Mouse (Mus musculus) left cerebral cortex, postnatal 14 days (tissue): ENCODE data around the gene Zfp213. TPM values are rescaled to one million over a fixed set of nuclear protein-coding genes. Genes with fewer than 3 reads are reported as not detected.
"Not testable (repeated sequence)": the region's sequence is repeated elsewhere in the genome, so short reads cannot be mapped to it uniquely, and the experiment has no call there.

ENCODE experiments used
- DNase-seq, 2 experiments: peaks; one replicate each; pipeline ENCODE4 v3.0.0; 2021 to 2022; ENCODE audit warnings: low spot score in 2 of 2, mixed read lengths in 1 of 2
- intact Hi-C: fragments of 180-260 bp; cut with DNase I; formaldehyde crosslinking; loops from one replicate; pipeline ENCODE4 v1.15.1; 2025
- long read RNA-seq, 2 experiments: library from polyadenylated mRNA; stranded (forward); transcript quantifications; one replicate each; pipeline ENCODE4 v2.0.0; 2021
- total RNA-seq, 2 experiments: library from RNA; stranded (reverse); gene quantifications; 2 replicates each; pipeline ENCODE4 v1.2.3; 2021

The Zfp213 gene
- 1 to 10 TPM; 6.6 to 6.8 TPM for total RNA-seq
- long read RNA-seq, experiment 1, transcript Zfp213-201 (6 exons, 2,686 nt) = major isoform, 8 of 10 reads
- long read RNA-seq, experiment 1, partial matches to known transcripts = 1 of 10 reads
- long read RNA-seq, experiment 1, other reads (novel, unspliced or antisense) = 1 of 10 reads
- long read RNA-seq, experiment 2, transcript Zfp213-201 (6 exons, 2,686 nt) = major isoform, 14 of 19 reads
- long read RNA-seq, experiment 2, partial matches to known transcripts = 1 of 19 reads
- long read RNA-seq, experiment 2, other reads (novel, unspliced or antisense) = 4 of 19 reads

DNA sequence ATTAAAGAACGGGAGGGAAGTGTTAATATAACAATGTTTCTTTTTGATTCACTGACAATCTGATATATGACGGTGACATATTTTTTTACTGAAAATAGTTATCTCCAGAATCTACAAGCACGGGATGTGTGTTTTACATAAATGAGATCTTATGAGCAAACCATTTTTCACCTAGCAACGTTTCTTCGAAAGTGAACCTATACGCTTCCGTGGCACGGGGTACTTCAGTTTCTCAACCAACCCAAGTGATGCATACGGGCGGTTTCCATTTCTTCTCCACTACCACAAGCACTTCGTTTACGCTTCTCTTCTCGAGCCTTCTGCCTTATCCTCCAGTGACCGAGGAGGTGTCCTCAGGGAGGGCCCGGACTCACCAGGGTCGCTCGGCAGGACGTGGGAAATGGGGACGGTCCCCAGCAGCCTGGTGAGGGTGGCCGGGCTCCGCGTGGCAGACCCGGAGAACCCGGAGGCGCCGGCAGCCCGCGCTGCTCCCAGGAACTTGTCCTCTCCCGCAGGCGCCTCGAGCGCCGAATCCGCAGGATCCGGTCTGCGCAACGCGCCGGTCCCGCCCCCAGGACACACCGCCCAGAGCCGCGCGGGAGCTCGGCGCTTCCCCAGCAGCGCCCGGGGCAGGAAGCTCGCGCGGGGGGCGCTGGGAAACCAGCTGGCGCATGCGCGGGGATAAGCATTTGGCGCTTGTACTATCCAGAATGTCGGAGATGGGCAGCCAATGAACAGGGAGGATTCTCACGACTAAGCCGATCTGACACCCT, at the start of gene Zfp213:
TSS of gene Zfp213 (minus strand) at position 644 of the 773 bp plus-strand sequence.
- intact Hi-C loops = no loop called here
- DNase-seq = peak; percentile 96

DNA sequence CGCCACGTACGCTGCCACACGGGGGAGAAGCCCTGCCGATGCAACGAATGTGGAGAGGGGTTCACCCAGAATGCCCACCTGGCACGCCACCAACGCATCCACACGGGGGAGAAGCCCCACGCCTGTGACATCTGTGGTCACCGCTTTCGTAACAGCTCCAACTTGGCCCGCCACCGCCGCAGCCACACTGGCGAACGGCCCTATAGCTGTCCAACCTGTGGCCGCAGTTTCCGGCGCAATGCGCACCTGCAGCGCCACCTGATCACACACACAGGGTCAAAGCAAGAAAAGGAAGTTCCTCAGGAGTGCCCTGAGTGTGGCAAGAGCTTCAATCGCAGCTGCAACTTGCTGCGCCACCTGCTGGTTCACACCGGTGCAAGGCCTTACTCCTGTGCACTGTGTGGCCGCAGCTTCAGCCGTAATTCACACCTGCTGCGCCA, 46.3 kb upstream of the Zfp213 start:
- DNase-seq = peak in 1 of 2 experiments; percentile 39
- intact Hi-C loops = loop anchor here (5.0 kb wide), 1 partner anchor 38 kb away; no protein-coding TSS in a partner anchor

DNA sequence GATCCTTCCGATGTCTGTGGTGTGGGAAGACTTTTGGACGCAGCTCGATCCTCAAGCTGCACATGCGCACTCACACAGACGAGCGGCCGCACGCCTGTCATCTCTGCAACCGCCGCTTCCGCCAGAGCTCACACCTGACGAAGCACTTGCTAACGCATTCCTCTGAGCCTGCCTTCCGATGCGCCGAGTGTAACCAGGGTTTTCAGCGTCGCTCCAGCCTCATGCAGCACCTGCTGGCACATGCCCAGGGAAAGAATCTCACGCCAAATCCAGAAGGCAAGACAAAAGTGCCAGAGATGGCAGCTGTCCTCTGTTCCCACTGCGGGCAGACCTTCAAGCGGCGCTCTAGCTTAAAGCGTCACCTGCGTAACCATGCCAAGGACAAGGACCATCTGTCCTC, 45.6 kb upstream of the Zfp213 start:
- DNase-seq = no peak
- intact Hi-C loops = loop anchor here (5.0 kb wide), 1 partner anchor 37 kb away; no protein-coding TSS in a partner anchor

DNA sequence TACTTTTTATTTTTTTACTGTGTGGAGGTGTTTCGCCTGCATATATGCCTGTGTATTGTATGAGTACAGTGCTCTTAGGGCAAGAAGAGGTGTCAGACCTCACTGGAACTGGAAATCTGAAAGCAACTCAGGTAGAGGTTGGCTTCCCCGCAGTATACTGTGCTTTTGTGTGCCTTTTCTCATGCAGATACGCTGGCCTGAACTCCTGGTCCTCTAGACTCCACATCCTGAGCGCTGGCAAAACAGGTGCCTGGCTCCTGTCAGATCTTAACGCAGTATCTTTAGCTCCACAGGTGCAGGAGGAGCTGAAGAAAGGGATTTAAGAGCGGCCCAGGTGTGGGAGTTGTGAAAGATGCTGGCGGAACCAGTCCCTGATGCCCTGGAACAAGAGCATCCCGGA, 41.2 kb upstream of the Zfp213 start:
- DNase-seq = no peak
- intact Hi-C loops = no loop called here

DNA sequence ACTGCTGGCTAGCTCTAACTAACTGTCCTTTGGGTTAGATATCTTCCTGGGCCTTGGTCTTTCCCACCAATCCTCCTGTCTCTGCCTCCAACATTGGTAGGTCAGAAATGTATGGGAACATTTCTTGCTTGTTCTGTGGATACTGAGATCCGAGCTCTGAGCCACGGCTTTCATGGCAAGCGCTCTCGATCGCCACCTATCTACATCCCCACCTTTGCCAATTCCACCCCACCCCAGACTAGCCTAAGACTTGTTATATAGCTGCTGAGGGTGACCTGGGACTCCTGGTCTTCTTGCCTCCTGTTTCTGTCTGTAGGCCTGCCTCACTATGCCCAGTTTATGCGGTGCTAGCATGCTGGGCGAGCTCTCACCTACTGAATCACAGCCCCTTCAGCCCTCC, 40.4 kb upstream of the Zfp213 start:
- intact Hi-C loops = no loop called here
- no peak for DNase-seq

- intact Hi-C loops = no loop called here
- DNase-seq = peak in 1 of 2 experiments; percentile 14
These were observed 39.5 kb upstream of the Zfp213 start for GRCm38 (mm10) chr17:23603542-23603941.

- no peak for DNase-seq
- intact Hi-C loops = no loop called here
These were observed 39.0 kb upstream of the Zfp213 start for GRCm38 (mm10) chr17:23603077-23603476.

- intact Hi-C loops = no loop called here
These were observed 38.0 kb upstream of the Zfp213 start for GRCm38 (mm10) chr17:23601836-23602585.

DNA sequence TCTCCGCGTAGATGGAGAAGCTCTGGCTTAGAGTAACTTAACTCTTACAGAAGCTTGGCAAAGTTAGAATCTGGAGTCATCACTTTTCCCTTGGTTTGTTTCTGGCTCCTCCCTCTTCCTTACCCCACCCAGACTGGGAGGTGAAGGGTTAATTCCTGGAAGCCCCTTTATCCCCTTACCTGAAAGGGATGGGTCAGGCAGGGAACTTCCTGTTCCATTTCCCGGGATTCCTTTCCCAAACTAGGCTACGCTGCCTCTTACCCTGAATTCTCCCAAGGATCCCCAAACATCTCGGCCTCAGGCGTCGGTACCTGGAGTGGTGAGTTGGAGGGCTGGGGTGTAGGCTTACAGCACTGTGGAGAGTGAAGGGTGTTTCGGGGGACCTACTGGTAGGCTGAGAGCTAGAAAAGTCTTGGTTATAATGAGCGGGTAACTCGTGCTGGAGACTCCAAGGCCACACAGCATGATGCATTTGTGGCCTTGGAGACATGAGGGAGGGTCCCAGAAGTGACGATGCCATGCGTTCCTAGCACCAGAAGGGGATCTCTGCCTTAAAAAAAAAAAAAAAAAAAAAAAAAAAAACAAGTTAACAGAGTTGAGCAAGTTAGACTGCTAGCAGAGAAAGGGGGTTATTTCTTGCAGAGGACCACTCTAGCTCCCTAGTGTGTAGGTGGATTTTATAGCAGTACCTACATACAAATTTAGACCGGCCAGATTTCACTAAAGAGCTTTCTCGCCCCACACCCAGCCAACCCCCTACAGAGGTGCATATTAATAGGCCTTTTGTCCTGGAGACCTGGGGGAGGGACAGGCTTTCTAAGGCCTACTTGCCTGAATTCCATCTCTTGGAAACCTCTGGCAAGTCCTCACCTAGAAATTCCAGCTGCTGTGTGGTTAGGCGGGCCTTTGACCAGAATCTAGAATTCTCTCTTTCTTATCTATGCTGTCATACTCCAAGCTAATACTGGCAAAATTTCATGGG, 36.9 kb upstream of the Zfp213 start, which contains the start of gene Zscan10:
TSS of gene Zscan10 (plus strand) at position 216 of the 982 bp plus-strand sequence.
- no peak for DNase-seq
- intact Hi-C loops = no loop called here

More at GRCm38 (mm10) chr17:23601836-23602585, 38.0 kb upstream of the Zfp213 start:
- no peak for DNase-seq

DNA sequence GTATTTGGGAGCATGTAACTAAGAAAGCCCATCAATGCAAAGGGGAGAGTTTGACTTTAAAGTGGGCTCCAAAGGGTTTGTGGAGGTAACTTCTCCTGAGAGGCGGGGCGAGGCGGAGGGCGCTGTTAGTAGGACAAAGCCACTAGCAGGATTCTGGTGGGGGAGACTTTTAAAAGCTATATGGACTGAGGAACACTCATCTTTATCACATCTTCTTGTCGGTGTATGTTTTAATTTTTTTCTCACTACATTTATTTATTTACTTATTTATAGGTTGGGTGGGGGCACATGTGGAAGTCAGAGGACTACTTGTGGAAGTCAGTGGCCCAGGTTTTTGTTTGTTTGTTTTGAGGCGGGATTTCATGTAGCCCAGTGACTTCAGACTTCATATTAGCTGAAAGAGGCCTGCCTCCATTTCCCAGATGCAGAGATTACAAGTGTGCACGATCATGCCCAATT, 35.6 kb upstream of the Zfp213 start:
- no peak for DNase-seq
- intact Hi-C loops = no loop called here

DNA sequence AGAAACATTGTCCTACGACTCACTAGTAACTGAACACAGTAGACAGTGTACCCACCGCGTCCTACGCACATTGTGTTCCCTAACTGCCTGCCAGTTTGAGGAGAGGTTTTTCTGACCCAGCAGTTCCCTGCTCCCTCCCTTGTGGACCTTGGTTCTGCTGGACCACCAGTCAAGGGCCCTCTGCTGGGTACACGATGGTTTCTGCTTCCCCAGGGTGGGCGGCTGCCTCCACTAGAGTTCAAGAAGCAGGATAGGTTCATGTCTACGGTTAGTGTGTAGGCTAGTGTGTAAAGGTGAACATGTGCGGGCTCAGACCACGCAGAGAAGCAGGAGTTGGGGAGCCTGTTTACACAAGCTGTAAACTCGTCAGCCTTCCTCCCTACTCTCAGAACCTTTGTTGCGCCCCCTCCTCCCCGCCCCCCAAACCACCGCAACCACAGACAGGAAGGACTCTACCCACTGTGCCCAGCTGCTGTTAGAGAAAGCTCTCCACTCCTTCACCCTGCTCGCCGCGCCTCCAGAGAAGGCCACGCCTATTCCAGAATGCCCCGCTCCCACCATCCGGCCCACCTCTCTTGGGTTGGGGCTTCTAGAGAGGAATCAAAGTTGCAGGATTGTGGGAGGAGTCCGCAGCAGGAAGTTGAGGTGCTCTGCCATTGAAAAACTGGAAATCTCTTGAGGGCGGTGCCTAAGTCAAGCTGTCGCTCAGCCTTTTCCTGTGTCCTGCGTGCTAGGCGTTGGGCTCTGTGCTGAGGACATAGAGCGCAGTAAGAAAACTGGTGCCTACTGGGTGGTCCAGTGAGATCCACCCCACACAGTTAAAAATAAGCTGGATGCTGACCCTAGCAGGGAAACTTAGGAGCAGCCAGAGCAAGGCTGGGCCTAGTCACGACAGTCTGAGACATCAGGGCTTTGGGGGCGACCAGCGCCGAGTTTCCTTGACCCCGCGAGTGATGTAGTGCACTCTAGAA, 34.8 kb upstream of the Zfp213 start, which contains the start of gene Zfp13:
TSS of gene Zfp13 (minus strand) at position 906 of the 971 bp plus-strand sequence.
- DNase-seq = peak; percentile 66 to 80
- intact Hi-C loops = no loop called here

DNA sequence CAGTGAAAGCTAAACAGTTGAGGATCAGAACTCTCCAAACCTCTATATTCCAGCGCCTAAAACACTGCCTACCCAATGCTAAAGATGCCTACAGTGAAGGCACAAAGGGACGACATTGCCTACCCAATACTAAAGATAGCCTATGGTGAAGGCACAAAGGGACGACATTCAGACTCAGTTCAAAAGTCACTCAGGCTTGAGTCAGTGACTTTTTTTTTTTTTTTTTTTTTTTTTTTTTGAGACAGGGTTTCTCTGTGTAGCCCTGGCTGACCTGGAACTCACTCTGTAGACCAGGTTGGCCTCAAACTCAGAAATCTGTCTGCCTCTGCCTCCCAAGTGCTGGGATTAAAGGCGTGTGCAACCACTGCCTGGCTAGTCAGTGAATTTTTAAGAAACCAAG, 31.1 kb upstream of the Zfp213 start:
- intact Hi-C loops, DNase-seq: not testable (repeated sequence)

- no peak for DNase-seq
- intact Hi-C loops = no loop called here
These were observed 28.9 kb upstream of the Zfp213 start for GRCm38 (mm10) chr17:23592926-23593300.

GRCm38 (mm10) chr17:23592208-23592925, 28.3 kb upstream of the Zfp213 start:
- peak; percentile 97 to 99 for DNase-seq
- intact Hi-C loops = no loop called here

- intact Hi-C loops = no loop called here
- no peak for DNase-seq
These were observed 23.2 kb upstream of the Zfp213 start for GRCm38 (mm10) chr17:23587253-23587652.

DNA sequence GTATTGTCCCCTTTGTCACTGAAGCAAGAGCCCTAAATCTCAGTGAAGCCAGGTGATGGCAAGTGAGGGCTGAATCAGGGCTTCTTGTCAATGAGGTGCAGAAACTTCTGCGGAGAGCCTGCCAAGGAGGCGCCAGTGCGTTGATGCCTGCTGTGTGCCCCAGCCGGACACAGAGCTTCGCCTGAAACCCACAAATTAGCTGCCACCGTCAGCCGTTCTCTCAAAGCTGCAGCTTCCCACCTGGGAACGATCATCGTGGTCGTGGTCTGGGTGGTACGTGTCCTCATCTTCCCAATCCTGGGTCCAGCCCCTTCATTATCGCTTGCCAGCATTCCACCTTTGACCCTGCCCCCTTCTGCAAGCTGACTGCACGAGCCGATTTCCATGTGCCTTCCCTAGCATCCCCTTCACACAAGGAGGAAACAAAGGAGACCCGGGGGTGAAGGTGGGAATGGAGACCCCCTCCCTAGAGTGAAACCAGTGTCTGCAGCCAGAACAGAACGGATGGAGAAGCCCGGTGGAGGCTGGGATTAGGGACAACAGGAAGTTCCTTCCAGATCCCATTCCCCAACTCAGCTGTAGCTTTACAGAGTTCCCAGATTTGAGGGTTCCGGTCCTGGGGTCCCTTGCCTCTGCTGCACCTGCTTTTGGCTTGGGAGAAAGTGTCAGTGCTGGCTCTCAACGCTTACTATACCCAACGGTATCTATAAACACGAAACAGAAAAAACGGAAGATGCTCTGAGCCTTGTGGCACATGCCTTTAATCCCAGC, 21.9 kb upstream of the Zfp213 start:
- intact Hi-C loops = no loop called here
- peak; percentile 82 to 90 for DNase-seq
